Mouse (Mus musculus): ENCODE results near the gene Peli3.
A peak's percentile ranks its signal among the peaks of the same experiment; 100 is the strongest.

Peli3 gene

GRCm38 (mm10) chr19:4915924-4916603 lies 26.9 kb downstream of the Peli3 start:
- DNase-seq (ENCODE audit: low spot score in 2 of 2), result no peak

GRCm38 (mm10) chr19:4909376-4909775 lies 33.6 kb downstream of the Peli3 start:
- DNase-seq (ENCODE audit: low spot score in 2 of 2), result no peak

- no peak for DNase-seq (ENCODE audit: low spot score in 2 of 2)
Observed at GRCm38 (mm10) chr19:4908107-4908506, 34.8 kb downstream of the Peli3 start.

GRCm38 (mm10) chr19:4905979-4906794 lies 36.7 kb downstream of the Peli3 start, which contains the start of gene Bbs1:
Bbs1 (minus strand) TSS chr19:4906628.
- DNase-seq (ENCODE audit: low spot score in 2 of 2), result peak; percentile 44 to 80

GRCm38 (mm10) chr19:4899888-4900287 lies 43.0 kb downstream of the Peli3 start:
- no peak for DNase-seq (ENCODE audit: low spot score in 2 of 2)

GRCm38 (mm10) chr19:4898972-4899371 lies 44.0 kb downstream of the Peli3 start:
- no peak for DNase-seq (ENCODE audit: low spot score in 2 of 2)

- DNase-seq (ENCODE audit: low spot score in 2 of 2), result no peak
Observed at GRCm38 (mm10) chr19:4896780-4897520, 46.0 kb downstream of the Peli3 start.

- no peak for DNase-seq (ENCODE audit: low spot score in 2 of 2)
Observed at GRCm38 (mm10) chr19:4891798-4892197, 51.1 kb downstream of the Peli3 start.

GRCm38 (mm10) chr19:4889791-4890190 lies 53.1 kb downstream of the Peli3 start:
- no peak for DNase-seq (ENCODE audit: low spot score in 2 of 2)

- no peak for DNase-seq (ENCODE audit: low spot score in 2 of 2)
Observed at GRCm38 (mm10) chr19:4883961-4884360, 59.0 kb downstream of the Peli3 start.
